Mouse (Mus musculus) kidney, postnatal 10 days (tissue): ENCODE measurements at regions not wholly inside any gene's neighbourhood (a gene's known extent, or its start where the extent isn't known, plus 50 kb on each side); places are given as distances from the start of the nearest gene placed in this dataset.

Experiments used
- DNase-seq: peaks from one replicate; pipeline ENCODE4 v3.0.0; 2021; ENCODE audit warnings: mixed read lengths

GRCm38 (mm10) chrX:163669886-163670285, 91.2 kb downstream of the Rnf138rt1 start:
- DNase-seq = peak; percentile 54
